ENCODE assay signal across 8 mouse cellular contexts in the genomic region with DNA sequence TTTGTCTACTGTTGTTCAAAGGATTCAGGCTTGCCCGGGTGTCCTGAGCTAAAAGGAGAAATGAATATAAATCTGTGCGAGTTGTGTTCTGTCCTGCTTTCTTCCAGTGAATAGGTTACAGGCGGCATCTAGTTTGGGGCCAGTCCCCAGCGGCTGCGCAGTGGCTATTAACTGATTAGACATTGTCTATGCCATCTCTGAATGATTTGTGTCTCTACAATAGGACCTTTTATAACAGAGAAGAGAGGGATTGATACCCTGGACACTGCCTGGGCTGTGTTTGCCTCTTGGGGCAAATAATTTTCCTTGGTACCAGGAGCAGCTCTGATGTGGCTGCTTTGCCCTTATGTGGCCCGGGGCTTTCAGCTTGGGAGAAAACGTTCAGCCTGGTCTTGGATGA.
DNase-seq lines count a peak whose midpoint lies in the region; ATAC-seq and TF ChIP-seq lines count a peak whose summit lies in the region.

No protein-coding gene starts in this region.

- H3K9me3 ChIP-seq in kidney, embryonic 16.5 days (ENCODE audit: low read length), result no peaks in the 10 kb centered on the region
- no peaks in the 10 kb centered on the region for H3K9me3 ChIP-seq in limb, embryonic 10.5 days (replicated peaks)
- no peaks in the 10 kb centered on the region for H3K9me3 ChIP-seq in forebrain, postnatal 0 days (ENCODE audit: low read length)

- TF ChIP-seq CTCF in forebrain, postnatal 0 days (IDR thresholded peaks at IDR 0.05; ENCODE audit: low read depth), result no peak

- no peak overlapping the region for H3K27ac ChIP-seq in kidney, embryonic 16.5 days (ENCODE audit: low read length)
- H3K27ac ChIP-seq in limb, embryonic 10.5 days, result 0 out of 2 replicates have a peak overlapping the region, but pooled peaks have one; percentile 9
- no peak overlapping the region for H3K27ac ChIP-seq in forebrain, postnatal 0 days (ENCODE audit: low read depth, low read length)

- H3K36me3 ChIP-seq in kidney, embryonic 16.5 days (ENCODE audit: insufficient read depth, low read length), result no peaks in the 10 kb centered on the region
- H3K36me3 ChIP-seq in limb, embryonic 10.5 days, result no peaks in the 10 kb centered on the region
- no peaks in the 10 kb centered on the region for H3K36me3 ChIP-seq in forebrain, postnatal 0 days (ENCODE audit: insufficient read depth)

- no peaks in the 10 kb centered on the region for H3K27me3 ChIP-seq in kidney, embryonic 16.5 days (ENCODE audit: insufficient read depth, low read length)
- no peaks in the 10 kb centered on the region for H3K27me3 ChIP-seq in limb, embryonic 10.5 days (ENCODE audit: low read depth, poor library complexity, severe bottlenecking)
- H3K27me3 ChIP-seq in forebrain, postnatal 0 days (ENCODE audit: insufficient read depth, low read length), result no peaks in the 10 kb centered on the region

- peak; percentile 15 for DNase-seq in cerebellum, adult 11-12 months
- no peak for DNase-seq in cerebellum, adult 11 months
- no peak for DNase-seq in kidney, adult 11 months
- peak; percentile 33 for DNase-seq in cerebellum, adult 9-10 months
- DNase-seq in limb, embryonic 10.5 days (ENCODE audit: low spot score), result no peak
- no peak for DNase-seq in forebrain, postnatal 0 days
- no peak for DNase-seq in embryo, embryonic 10 days (ENCODE audit: low spot score)

- H3K4me3 ChIP-seq in kidney, embryonic 16.5 days (ENCODE audit: low read length), result peak overlapping the region; percentile 5
- H3K4me3 ChIP-seq in limb, embryonic 10.5 days, result no peak overlapping the region
- H3K4me3 ChIP-seq in forebrain, postnatal 0 days (ENCODE audit: low read depth, low read length), result no peak overlapping the region

- H3K9ac ChIP-seq in kidney, embryonic 16.5 days (replicated peaks; ENCODE audit: low read length), result no peak overlapping the region
- H3K9ac ChIP-seq in forebrain, postnatal 0 days, result no peak overlapping the region

- 82% methylated on average over 7 of the region's 7 CpGs for WGBS in kidney, embryonic 16.5 days
- WGBS in limb, embryonic 10.5 days, result 87% methylated on average over 7 of the region's 7 CpGs
- 50% methylated on average over 7 of the region's 7 CpGs for WGBS in forebrain, postnatal 0 days

- peak overlapping the region; percentile 35 for H3K4me2 ChIP-seq in kidney, embryonic 16.5 days (replicated peaks; ENCODE audit: low read depth, low read length)
- H3K4me2 ChIP-seq in forebrain, postnatal 0 days (ENCODE audit: low read depth), result no peak overlapping the region

- ATAC-seq in kidney, embryonic 16.5 days (ENCODE audit: low FRiP score, low TSS enrichment), result no peak
- ATAC-seq in forebrain, postnatal 0 days, result no peak

- 0 out of 2 replicates have a peak, but pooled peaks cover 8% of the 10 kb centered on the region for H3K4me1 ChIP-seq in kidney, embryonic 16.5 days (ENCODE audit: insufficient read depth, low read length)
- H3K4me1 ChIP-seq in limb, embryonic 10.5 days, result peaks cover 39% of the 10 kb centered on the region
- H3K4me1 ChIP-seq in forebrain, postnatal 0 days (ENCODE audit: insufficient read depth), result peaks cover 4% of the 10 kb centered on the region; the same call in 1 of the 2 replicates

Comparison
In these comparisons a context has a peak if more than half of its experiments do, and no peak if none do; other contexts are left out.
1. DNase-seq: peak in cerebellum, adult 11-12 months (single experiment) and cerebellum, adult 9-10 months (single experiment); none in cerebellum, adult 11 months (single experiment), kidney, adult 11 months (single experiment), limb, embryonic 10.5 days (single experiment), forebrain, postnatal 0 days (single experiment) and embryo, embryonic 10 days (single experiment).